19 mouse cellular contexts compared by ENCODE assay signal in the genomic region with DNA sequence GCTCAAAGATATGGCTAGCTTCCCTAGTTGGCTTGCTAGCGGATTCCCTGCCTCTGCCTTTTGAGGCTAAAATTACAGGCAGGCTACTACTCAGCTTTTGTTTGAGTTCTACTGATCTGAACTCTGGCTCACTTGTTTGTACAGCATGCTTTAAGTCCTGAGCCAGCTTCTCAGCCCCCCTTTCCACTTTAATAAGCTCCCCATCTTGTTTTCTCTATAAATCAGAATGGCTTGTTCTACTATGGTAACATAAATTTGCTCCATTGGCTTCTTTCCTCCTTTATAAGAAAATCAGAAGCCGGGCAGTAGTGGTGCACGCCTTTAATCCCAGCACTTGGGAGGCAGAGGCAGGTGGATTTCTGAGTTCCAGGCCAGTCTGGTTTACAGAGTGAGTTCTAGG.
"Had no signal": no experiment of that assay in that cellular context is flagged by ENCODE, and none has a peak within 500 bp of the region (broad histone marks: within the 10 kb centered on the region; RNA-seq: fewer than 3 reads in every experiment).

No protein-coding gene starts in this region.

- H3K36me3 ChIP-seq: liver, embryonic 13.5 days; midbrain, embryonic 12.5 days; neural tube, embryonic 13.5 days; stomach, embryonic 15.5 days had no signal

- ATAC-seq: intestine, postnatal 0 days; midbrain, embryonic 16.5 days had no signal

- H3K4me1 ChIP-seq: stomach, embryonic 15.5 days had no signal

- H3K4me2 ChIP-seq: liver, embryonic 13.5 days; midbrain, embryonic 12.5 days; neural tube, embryonic 13.5 days; stomach, embryonic 15.5 days had no signal

- H3K27me3 ChIP-seq: liver, embryonic 13.5 days; midbrain, embryonic 12.5 days; neural tube, embryonic 13.5 days; stomach, embryonic 15.5 days had no signal

- H3K9me3 ChIP-seq: liver, embryonic 13.5 days; midbrain, embryonic 12.5 days; neural tube, embryonic 13.5 days; stomach, embryonic 15.5 days had no signal

- H3K27ac ChIP-seq: left cerebral cortex, adult 2 months; liver, embryonic 13.5 days; midbrain, embryonic 12.5 days; neural tube, embryonic 13.5 days; stomach, embryonic 15.5 days had no signal

- H3K4me3 ChIP-seq: left cerebral cortex, adult 2 months; liver, embryonic 13.5 days; midbrain, embryonic 12.5 days; myocyte; neural tube, embryonic 13.5 days; stomach, embryonic 15.5 days had no signal

- H3K9ac ChIP-seq: liver, embryonic 13.5 days; midbrain, embryonic 12.5 days; neural tube, embryonic 13.5 days; stomach, embryonic 15.5 days had no signal

- DNase-seq: kidney, postnatal 14 days; kidney, postnatal 4 days; layer of hippocampus, adult 9-11 months; layer of hippocampus, postnatal 36 days; liver, embryonic 13.5 days; lung, adult 2 months; lung, postnatal 14 days; lung, postnatal 4 days; retina, postnatal 1 day; right cerebral cortex, postnatal 25 days; spleen, adult 18-20 months; thymus, postnatal 25 days had no signal
